Mouse (Mus musculus) megakaryocyte, embryonic 14.5 days (primary cell): ENCODE data around the gene Cpt1c.

Experiments
- FLI1 ChIP-seq: IDR thresholded peaks from 2 replicates; pipeline ENCODE4 v1.6.1; 2012; ENCODE audit warnings: low read length, inconsistent platforms, mixed read lengths
- GATA1 ChIP-seq: IDR thresholded peaks from 3 replicates; pipeline ENCODE4 v1.6.1; 2012; ENCODE audit warnings: mixed read lengths, low read length, inconsistent platforms, borderline replicate concordance

DNA sequence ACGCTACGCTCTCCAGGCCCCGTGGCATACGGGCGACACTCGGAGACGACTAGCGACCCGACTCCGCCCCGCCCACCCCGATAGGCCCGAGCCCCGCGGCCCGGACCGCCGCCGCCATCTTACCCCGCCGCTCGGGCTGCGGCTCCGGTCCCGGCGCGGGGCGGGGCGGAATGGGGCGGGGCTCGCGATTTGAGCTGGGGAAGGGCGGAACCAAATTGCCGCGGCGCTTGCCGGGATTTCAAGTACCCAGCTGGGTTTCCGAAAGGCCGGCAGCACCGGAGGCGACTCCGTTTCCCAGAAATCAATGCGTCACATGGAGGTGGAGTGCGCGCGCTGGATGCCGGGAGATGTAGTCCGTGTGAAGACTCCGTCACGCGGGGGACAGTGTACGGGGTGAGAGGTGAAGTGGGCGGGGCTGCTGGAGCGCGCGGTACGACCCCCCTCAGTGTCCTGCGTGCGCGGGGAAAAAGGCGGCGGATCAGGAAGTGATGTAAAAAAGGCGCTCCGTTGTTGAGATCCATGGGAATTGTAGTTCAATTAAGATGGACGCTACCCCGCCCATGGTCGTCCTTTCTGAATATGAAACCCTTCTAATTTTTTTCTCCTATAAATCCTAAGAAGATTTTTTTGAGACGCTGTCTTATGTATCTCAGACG is 41.4 kb upstream of the Cpt1c start, which contains the start of gene Scaf1:
- no peak for TF ChIP-seq GATA1
- TF ChIP-seq FLI1 = no peak
